Mouse (Mus musculus) heart, postnatal 14 days (tissue): Measurements from ENCODE around the gene Aebp1. TPM values are rescaled to one million over a fixed set of nuclear protein-coding genes. Genes with fewer than 3 reads are reported as not detected.
A peak's percentile ranks its signal among the peaks of the same experiment; 100 is the strongest.
"Not testable (repeated sequence)": the region's sequence is repeated elsewhere in the genome, so short reads cannot be mapped to it uniquely, and the experiment has no call there.

Experiments
- DNase-seq, 2 experiments: peaks; one replicate each; pipeline ENCODE4 v3.0.0; 2021 to 2022
- intact Hi-C: fragments of 180-260 bp; cut with DNase I; formaldehyde crosslinking; loops from one replicate; pipeline ENCODE4 v1.15.1; 2025
- total RNA-seq, 2 experiments: library from RNA; stranded (reverse); gene quantifications; 2 replicates each; pipeline ENCODE4 v1.2.3; 2021

Aebp1 gene
- total RNA-seq, 2 experiments from 2014 or later = 27.1 to 32.5 TPM

DNA sequence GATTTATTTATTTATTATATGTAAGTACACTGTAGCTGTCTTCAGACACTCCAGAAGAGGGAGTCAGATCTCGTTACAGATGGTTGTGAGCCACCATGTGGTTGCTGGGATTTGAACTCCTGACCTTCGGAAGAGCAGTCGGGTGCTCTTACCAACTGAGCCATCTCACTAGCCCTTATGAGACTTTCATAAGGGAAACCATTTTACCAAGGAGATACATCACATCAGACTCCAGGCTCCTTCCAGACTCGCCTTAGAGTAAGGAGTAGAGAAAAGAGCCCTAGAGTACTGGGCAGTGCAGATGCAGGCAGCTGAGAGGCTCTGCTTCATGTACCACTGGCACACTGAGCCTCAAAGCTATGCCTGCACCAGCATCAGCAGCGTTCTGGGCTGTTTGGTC lies 26.8 kb downstream of the Aebp1 start:
- intact Hi-C loops = loop anchor here (5.0 to 10.0 kb wide), 4 partner anchors 91 to 404 kb away; partner anchors contain the start of genes Mrps24 and Xbp1
- DNase-seq = not testable (repeated sequence)

DNA sequence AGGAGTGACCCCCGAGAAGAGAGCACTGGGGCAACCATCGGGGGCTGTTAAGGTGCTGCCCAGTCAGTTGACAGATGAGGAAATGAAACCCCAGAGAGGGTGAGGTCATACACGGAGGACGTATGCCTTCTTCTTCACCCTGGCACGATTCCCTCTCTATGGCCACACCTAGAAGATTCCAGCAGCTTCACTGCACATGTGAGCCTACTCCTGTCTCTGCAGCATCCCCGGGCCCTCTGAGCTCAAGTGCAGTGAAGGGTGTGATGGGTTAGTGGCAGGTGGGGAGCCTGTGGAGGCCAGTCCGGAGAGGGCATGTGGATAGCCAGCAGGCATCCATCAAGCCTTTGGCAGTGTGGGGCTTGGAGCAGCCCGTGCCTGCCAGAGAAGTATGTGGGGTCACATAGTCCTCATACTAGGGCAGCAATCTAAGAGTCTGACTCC lies 30.4 kb downstream of the Aebp1 start:
- intact Hi-C loops = no loop called here
- peak in 1 of 2 experiments; percentile 49 for DNase-seq

DNA sequence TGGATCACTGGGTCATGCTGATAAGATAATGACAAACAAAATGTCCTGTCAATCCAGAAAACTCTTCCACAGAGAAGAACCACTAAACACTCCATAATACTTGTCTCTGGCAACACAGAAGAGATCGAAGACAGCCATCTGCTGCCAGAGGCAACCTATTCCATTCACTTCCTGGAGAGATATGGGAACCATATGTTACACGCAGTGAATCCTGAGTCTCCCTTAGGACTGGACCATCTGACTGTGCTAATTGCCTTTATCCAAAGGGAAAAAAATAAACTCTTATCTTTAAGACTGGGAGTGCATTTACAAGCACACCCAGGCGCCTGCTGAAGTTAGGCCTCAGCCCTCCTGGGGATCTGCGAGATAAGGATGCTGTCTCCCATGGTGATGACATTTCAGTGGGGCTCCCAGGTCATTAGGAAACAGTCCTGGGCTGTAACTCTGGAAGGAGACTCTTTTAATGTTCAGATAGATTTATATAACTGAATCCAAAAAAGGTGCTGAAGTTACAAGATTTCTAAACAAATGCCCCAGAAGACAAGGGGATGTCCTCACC lies 31.1 kb downstream of the Aebp1 start:
- intact Hi-C loops = no loop called here
- no peak for DNase-seq

DNA sequence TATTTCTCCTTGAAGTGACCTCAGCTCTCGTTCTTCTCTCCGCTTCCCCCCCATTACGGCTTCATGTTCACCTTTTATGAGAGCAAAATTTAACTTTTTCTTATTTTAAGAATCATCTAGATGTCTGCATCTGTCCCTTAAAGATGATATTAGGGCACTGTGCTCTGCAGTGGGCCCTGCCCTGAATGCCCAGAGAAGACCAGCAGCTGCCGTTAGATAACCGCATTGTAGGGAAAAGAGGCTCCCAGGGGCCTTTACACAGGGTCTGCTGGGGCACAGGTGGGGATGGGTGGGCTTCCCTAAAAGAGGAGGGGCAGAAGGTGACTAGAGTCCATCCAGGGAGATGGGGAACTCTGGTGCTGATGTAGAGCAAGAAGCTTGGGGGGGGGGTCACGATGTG lies 32.1 kb downstream of the Aebp1 start:
- DNase-seq = no peak
- intact Hi-C loops = no loop called here

DNA sequence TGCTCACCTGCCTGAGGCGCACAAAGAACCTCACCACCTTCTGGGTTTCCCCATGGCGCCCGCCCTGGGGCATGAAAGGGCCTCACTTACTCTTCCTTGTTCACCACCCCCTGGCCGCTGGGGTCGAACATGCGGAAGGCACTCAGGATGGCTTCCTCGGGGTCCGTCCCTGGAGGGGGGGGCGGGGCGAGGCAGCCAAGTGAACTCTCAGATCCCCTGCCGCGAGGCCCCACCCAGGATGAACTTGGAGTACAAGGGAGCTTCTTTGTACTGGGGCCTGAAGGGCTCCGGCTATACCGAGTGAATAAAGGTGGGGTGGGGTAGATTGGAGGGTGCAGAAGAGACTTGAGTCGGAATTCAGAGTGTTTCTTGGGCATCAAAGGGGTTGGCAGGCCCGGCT lies 35.5 kb downstream of the Aebp1 start:
- DNase-seq = no peak
- intact Hi-C loops = no loop called here

DNA sequence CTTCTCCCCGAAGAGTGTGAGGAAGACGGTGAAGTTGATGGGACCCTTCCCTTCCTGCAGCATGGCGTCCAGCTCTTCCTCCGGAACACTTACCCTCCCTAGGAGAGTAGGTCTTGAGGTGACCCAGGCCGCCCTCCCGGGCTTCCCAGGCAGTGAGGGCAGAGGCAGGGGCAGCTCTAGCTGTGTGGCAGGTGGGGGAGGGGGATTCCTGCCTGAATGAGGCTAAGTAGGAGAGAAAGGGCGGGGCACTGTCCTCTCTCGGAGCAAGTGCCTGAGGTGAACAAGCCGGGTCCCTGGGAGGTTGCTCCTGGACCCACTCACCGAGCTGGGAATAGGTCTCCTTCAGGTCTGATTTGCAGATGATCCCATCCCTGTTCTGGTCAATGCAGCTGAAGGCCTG lies 36.1 kb downstream of the Aebp1 start:
- no peak for DNase-seq
- intact Hi-C loops = no loop called here

DNA sequence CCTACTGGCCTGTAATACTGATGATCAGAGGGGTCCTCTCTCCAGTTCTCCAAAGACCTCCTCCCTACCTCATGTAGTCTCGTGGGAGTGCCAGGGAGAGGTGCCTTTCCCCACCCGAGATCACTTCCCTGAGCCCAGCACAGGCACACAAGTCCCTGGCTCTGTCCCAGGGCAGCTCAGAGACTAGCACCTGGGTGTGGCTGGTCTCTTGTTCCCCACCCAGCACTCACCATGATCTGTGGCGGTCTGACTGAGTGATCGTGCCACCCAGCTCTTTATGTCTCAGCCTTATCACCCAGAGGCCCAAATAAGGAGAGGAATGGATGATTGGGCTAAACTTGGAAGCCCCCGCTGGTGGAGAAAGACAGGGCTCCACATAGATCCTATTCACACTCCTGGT lies 36.8 kb downstream of the Aebp1 start, which contains the start of gene Myl7:
TSS of gene Myl7 (minus strand) at position 252 of the 400 bp plus-strand sequence.
- intact Hi-C loops = no loop called here
- no peak for DNase-seq

DNA sequence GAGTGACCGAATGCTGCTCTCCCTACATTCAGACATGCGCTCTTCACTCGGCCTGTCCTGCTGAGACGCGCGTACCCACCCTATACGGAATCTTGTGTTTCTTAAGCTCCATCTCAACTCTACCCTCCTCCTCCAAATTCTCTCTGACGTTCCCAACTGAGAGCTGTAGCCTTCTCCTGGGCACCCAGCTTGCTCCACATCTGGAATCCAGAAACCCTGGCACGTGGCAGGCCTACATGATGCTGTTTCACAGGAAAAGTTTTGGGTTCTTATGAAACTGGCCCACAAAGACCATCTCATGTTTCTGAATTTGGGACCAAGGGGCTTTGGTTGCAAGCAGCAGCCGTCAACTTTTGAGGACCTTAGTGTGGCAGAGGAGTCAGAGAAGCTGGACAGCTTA lies 37.5 kb downstream of the Aebp1 start:
- intact Hi-C loops = no loop called here
- peak in 1 of 2 experiments; percentile 50 for DNase-seq

DNA sequence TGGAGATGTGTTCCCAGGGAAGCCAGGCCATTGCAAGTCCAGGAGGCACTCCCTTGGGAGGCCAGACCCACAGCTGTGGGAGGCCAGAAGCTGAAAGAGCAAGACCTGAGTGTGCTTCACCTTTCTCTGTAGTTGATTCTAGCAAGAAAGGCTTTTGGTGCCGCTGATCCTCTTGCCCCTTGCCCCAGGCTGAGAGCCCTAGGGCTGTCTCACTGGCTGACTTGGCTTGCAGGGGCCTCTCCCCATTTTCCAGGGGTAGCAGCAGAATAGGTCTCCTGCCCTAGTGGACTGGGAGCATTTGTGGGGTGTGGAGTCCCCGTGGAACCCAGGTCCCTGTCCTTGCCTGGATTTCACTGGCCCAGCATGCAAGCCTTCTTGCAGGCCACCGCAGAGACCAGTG lies 39.6 kb downstream of the Aebp1 start:
- no peak for DNase-seq
- intact Hi-C loops = no loop called here

DNA sequence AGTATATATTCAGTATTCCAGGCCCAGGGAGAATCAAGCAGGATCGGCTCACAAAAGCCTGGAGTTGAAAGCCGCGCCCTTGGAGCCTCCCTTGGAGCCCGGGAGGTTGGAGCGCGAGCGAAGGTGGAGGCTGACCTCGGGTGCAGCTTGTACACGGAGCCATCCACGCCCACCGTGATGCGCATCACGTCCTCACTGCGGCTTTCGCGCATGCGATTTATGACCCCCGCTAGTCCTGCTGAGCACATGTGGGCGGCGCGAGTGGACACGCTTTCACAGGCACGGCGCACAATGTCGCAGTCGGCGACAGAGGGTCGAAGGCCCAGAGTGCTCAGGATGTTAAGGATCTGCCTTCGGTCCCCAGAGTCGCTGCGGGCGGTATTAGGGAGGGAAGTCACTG lies 40.2 kb downstream of the Aebp1 start:
- intact Hi-C loops = no loop called here
- DNase-seq = peak; percentile 34 to 43

DNA sequence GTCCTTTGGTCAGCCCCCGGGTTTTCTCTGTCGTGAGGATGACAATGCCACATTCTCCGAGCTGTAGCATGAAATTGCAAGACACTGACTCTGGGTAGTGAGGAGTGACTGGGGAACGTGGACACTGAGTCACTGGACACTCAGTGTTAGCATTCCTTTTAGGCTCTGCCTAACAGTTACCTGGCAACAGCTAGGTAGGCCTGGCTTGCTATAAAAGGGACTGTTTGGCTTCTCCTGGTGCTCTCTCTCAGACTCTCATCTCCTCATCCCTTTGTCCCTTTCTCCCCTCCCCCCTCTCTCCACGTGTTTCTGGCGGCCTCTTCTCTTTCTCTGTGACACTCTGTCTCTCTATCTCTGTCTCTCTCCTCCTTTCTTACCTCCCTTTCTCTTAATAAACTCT lies 40.6 kb downstream of the Aebp1 start:
- DNase-seq = no peak
- intact Hi-C loops = no loop called here

DNA sequence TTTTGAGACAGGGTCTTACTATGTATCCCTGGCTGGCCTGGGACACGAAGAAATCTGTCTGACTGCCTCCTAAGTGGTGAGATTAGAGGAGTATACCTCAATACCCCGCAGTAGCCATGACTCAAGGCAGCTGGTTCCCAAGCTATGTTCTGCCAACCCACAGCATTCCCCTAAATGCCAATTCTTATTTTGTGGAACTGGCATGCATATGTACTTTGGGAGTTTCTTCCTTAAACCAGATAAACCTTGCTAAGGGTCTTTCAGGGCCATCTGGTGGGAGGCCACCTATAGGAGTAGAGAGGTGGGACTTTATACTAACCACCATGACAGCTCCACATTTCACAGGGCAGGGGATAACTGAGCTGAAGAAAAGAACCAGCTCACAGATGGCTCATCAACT lies 42.1 kb downstream of the Aebp1 start:
- intact Hi-C loops = no loop called here
- no peak for DNase-seq

DNA sequence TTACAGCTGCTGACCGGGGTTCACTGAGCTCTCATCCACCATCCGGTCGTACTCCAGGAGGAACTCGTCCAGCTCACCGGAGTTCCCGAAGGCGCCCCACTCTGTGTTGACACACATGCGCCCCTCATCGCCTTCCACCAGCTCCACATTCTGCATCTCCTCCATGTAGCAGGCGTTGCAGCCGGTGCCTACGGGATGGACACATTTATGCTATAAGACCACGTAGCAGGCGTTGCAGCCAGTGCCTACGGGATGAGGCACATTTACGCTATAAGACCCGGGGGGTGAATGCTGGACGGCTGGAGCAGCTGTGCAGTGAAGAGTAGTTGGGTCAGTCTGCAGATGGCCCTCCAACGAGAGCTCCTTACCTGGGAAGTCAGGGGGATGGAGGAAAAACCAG lies 42.6 kb downstream of the Aebp1 start:
- no peak for DNase-seq
- intact Hi-C loops = no loop called here

DNA sequence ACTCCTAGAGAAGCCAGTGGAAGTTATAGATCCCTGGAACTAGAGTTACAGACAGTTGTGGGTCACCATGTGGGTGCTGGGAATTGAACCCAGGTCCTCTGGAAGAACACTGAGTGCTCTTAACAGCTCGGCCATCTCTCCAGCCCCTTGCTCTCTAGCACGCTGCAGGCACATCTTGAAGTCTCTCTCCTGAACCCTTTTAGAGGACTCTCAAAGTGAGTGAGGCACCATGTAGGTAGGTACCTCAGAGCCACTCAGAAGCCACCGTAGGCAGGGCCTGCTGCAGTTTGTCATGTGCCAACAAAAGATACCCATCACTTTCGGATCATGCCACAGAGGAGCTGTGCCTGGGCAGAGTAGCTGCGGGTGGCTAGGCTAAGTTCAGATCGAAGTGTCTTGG lies 43.1 kb downstream of the Aebp1 start:
- intact Hi-C loops = no loop called here
- DNase-seq = no peak

DNA sequence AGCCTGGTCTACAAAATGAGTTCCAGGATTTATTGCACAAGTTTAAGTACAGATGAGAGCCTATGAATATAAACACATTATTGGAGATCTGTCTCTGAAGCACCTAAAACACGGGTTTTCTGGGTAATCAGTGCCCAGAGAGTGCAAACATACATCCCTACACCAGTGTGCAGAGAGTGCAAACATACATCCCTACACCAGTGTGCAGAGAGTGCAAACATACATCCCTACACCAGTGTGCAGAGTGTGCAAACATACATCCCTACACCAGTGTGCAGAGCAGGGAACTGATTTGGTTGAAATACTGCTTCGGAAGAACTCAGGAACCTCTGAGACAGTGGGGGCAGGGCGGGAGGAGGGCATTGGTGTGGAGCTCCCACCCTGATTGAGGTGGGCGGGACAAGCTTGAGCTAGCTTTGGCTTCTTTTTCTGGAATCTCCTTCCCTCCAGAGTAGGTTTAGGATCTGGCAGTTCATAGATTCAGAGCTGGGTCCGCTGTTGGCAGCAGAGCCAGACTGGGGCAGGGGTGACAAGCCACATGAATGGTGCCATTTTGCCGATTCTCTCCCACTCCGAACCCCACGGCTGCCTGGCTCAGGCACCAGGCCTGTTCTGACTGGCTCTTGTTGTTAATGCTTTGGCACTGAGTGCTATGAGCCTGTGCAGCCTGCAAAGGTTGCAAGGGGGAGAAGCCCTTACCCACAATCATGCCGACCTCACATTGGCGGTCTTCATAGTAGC lies 44.2 kb downstream of the Aebp1 start:
- DNase-seq = no peak
- intact Hi-C loops = no loop called here

DNA sequence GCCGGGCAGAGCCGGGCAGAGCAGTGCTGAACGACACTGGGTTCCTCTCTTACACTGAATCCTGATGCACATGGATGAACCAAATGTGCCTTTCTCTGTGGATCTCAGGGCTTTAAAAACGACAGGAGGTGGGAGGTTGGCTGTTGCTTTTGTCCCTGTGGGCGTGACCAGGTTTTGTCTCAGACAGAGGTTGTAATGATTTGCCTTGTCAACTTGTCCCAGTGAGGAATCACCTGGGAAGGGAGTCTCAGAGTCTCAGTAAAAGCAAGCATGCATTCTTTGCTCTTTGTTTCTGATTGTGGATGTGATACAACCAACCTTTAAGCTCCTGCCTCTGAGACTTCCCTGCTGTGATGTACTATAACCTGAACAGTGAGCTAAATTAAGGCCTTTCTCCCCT lies 45.3 kb downstream of the Aebp1 start:
- DNase-seq = no peak
- intact Hi-C loops = no loop called here

DNA sequence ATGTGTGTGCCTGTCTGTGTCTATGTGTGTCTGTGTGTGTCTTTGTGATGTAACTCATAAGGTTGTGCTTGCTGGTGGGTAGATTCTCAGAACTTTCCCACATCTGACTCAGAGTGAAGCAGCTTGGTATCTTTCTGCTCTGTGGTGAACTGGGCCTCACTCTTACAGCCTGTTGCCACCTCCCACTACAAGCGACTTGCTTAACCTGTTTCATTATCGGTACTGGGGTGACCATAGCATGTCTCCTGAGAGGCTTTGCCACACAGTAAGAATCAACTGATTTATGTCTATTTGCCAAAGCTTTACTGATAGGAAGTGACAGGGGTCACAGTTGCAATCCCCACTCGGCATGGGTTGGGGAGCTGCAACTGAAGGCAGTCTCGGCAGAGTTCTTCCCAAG lies 46.9 kb downstream of the Aebp1 start:
- no peak for DNase-seq
- intact Hi-C loops = no loop called here

DNA sequence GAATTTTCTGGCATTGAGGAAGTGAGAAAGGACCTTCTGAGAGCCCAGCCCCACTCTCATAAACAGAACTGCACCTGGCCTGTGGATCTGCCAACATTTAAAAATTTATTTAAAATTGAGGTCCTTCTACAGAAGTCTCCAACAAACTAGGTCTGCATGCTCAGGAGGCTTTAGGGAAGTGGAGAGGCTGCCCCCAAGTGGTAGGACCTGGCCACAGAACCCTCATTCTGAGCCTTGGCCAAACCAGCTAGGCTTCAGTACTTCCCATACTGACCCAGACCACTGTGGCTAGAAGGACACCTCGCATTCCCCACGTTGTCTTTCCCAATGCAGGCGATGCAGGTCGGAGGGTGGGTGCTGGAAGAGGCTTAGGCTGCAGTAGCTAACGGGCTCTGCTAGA lies 50.9 kb downstream of the Aebp1 start:
- peak; percentile 65 to 77 for DNase-seq
- intact Hi-C loops = loop anchor here (2.0 kb wide), 1 partner anchor 26 kb away; no protein-coding TSS in a partner anchor

DNA sequence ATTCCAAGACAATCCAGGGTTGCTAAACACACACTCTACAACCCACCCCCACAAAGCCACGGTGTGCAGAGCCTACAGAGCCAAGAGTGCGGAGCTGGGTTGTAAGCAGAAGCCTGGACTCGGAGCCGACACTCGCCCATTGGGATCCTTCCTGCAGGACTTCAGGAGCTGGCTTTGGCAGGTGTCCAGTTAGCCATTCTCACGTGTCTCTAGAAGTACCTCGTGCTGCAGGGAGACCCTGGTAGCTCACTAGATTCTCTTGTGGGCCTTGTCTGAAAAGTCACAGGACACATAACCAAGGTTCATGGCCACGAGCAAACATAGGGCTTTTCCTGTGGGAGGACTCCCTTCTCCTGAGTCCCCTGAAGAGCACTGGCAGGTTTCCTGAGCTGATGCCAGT lies 51.5 kb downstream of the Aebp1 start:
- no peak for DNase-seq
- intact Hi-C loops = loop anchor here (2.0 kb wide), 1 partner anchor 26 kb away; no protein-coding TSS in a partner anchor

DNA sequence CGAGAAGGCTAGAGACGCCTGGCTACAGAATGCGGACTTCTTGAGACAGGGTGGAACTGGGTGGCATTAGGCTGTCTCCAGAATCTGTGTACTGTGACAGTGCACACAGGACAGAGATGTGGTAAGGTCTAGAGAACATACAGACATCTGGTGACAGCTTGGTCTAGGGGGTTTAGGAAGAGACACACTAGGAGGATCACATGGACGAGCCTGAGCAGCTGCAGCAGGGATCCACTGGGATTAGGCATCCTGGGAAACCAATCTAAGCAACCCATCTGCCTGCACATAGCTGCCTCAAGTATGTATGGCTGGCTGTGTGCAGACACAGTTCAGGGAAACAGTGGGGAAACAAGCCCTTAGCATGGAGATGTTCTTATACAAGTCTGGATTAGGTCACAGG lies 52.2 kb downstream of the Aebp1 start:
- intact Hi-C loops = loop anchor here (2.0 kb wide), 1 partner anchor 27 kb away; no protein-coding TSS in a partner anchor
- DNase-seq = no peak

DNA sequence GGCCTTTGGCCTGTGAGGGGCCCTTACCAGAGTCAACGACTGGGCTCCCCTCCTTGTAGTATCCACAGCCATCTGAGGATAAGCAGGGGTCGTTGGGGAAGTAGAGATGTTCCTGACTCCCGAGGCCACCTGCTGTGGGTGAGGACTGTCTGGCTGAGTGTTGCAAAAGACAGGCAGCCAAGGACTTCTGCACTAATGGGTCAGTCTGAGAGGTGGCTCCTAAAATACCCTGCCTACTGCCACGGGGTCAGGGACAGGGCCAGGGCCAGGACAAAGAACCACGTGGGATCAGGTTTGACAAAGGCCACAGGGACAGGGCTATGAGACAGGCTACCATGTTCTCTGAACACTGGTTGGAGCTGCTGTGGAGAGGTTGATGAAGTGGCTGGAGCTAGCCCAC lies 53.2 kb downstream of the Aebp1 start:
- intact Hi-C loops = no loop called here
- no peak for DNase-seq
